Mouse (Mus musculus) urinary bladder, adult 18-20 months (tissue): Measurements from ENCODE around the gene Pknox1.
A peak's percentile ranks its signal among the peaks of the same experiment; 100 is the strongest.
"Not testable (repeated sequence)": the region's sequence is repeated elsewhere in the genome, so short reads cannot be mapped to it uniquely, and the experiment has no call there.

ENCODE experiments used
- DNase-seq, 2 experiments: peaks; one replicate each; pipeline ENCODE4 v3.0.0; 2022; ENCODE audit warnings: low spot score in 2 of 2, mixed read lengths in 2 of 2

Gene Pknox1

DNA sequence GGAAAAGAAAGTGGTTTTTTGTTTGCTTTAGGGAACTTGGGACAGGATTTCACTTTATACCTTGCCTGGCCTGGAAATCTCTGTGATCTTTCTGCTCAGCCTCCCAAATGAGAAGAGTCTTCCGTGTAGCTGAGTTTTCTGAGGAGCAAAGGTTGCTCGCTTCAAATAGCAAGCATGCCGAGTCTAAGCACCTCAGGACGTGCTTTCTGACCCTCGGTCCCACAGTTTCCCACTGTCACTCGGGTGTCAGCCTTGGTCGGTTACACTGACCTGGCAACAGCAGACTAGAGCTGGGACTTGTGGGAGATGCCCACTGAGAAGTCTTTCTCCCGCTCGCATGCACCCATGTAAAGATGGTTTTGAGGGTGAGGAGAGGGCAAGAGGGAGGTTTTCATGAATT, 33.4 kb downstream of the Pknox1 start:
- no peak for DNase-seq

DNA sequence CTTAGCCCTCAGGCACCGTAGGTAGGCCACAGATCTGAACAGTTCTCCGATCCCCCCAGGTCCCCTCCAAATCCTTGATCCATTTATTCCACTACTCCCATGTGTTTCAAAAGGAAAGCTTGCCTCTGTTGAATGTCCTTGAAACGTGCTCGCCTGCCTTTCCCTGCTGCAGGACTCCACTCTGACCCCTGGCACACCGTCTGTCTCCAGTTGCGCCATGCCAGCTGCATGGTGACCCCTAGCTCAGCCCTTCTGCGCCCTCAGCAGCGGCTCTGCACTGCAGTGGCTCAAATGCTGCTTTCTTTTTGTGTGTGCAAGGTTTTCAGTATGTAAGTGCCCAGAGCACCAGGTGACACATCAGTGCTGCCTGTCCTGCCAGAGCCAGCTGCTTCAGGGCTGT, 34.1 kb downstream of the Pknox1 start:
- no peak for DNase-seq

DNA sequence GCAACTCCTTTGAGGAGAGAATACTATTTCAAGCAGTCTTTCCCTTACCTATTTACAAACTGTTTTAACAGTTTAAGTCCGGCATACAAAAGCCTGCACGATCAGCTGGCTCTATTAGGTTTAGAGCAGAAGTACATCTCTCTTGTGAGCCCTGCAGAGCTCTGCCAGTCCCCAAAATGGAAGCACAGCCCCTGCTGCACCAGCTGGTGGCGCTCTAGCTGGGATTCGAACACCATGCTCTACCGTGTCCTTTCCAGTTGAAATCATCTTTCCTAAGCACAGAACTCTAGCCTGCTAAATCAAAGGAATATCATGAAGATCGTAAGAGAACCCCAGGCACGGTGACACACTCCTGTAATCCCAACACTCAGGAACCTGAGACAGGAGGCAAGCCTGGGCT, 41.9 kb downstream of the Pknox1 start:
- no peak for DNase-seq

DNA sequence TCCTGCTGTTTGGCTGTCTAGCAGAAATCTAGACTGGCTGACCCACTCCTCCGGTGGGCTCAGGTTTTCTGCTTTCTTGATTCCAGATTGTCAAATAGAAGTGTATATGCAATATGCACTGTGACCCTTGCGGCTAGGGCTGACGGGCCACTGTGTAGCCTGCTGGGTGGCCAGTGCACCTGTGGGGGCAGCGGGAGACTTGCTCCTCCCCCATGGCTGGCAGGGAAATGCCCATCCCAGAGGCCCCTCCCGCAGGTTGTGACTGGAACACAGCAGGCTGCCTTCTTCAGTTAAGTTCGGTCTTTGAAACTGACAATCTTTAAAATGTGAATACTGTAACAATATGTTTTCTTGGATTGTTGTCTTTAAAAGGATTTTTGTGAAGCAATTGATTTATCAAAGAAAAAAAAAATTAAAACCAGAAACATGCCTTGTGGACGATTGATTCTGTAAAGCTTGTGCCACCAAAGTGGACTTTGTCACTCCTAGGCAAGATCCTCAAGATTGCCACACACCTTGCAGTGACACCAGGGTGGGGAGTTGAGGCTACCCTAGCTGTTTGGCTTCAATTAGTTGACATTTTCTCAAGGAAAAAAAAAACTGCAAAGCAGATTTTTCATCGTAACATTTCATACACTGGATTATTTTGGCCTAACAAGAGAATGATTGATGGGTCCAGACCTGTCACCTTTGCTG, 42.9 kb downstream of the Pknox1 start:
- no peak for DNase-seq

DNA sequence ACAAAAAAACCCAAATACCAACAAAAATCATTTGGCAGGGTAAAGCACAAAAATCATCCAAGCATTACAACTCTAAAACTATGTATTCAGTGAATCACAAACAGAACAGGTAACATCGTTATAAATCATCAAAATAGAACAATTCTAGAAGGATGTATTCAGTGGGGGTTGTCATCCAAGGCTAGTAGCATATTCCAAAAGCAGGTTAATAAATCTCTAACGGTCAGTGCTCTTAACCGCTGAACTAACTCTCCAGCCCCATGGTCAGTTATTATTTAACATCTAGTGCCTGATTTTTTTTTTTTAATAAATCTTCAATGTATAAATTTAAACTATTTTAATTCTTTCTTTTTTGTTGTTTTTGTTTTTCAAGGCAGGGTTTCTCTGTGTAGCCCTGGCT, 44.6 kb downstream of the Pknox1 start:
- not testable (repeated sequence) for DNase-seq

DNA sequence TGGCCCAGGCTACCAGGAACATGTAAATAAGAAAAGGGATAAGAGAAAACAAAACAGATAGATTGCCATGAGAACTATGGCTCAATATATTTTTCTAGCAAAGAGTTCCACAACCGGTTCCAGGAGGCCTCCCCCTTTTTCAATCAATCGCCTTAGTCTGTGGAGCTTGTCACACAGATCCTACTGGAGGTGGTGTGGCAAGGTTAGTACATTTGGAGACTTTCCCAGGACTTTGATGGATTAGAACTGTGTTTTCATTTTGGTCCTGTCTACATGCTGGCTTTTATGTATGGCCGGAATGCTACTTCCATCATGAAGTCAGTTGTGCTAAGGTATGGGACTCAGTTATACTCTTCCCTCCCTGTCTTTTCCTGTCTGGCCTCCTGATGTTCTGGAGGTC, 45.4 kb downstream of the Pknox1 start:
- DNase-seq: no peak

DNA sequence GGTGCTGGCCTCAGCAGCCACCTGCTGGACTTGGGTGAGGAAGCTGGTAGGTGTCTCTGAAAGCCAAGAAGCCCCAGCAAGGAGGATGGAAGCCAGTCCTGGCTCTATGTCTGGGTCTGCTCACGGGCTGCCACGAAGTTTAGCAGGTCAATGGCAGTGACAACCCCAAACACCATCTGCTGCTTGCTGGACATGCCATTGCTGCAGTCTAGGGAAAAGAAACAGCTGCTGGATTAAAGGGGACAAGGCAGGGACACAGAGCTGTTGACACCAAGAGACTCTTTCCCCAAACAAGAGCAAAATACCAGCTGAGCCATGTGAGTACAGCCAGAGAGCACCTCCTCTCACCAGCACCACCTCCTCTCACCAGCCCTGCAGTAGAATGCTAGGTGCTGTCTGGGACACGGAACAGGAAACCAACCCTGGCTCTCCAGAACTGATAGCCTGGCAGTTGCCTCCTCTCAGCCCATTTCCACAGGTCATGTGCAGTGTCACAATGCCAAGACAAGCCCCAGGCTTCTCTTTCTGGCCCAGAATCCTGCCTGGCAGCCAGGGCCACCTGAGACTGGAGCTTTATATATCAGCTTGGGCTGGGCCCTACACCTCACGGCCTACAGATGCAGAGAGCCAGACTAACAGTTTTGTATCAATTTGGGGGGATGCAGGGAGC, 48.7 kb downstream of the Pknox1 start:
- DNase-seq: no peak

DNA sequence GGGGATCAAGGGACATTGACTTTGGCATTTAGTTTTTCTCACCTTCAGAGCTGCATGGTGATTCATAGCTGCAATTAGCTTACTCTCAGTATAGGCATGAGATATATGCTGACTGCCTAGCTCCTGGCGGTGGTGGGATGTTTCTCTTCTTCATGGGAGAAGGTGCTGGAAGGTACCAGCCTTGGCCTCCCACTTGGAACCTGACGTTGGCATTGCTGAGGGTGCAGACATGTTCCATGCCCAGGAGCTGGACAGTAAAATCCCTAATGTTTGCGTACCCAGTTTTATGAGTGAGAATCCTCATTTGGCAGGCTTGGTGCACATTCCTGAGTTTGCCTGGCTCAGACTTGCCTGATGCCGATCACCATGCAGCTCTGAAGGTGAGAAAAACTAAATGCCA, 58.6 kb downstream of the Pknox1 start:
- no peak for DNase-seq

DNA sequence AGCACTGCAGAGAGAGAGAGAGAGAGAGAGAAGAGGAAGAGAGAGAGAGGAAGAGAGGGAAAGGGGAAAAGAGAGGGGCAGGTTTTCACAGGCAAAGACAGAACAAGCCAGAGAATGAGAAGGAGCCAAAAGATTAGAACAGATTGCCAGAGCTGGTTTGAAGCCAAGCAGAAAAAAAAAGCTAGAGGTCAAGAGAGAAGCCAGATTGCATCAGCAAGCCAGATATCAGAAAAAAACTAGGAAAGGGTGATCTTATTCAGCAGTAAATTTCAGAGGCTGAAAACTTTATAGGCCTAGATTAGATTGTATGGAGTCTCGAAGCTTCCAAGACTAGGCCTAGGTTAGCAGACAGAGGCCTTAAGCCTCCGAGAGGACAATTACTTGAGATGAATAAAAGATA, 63.4 kb downstream of the Pknox1 start:
- DNase-seq: no peak

DNA sequence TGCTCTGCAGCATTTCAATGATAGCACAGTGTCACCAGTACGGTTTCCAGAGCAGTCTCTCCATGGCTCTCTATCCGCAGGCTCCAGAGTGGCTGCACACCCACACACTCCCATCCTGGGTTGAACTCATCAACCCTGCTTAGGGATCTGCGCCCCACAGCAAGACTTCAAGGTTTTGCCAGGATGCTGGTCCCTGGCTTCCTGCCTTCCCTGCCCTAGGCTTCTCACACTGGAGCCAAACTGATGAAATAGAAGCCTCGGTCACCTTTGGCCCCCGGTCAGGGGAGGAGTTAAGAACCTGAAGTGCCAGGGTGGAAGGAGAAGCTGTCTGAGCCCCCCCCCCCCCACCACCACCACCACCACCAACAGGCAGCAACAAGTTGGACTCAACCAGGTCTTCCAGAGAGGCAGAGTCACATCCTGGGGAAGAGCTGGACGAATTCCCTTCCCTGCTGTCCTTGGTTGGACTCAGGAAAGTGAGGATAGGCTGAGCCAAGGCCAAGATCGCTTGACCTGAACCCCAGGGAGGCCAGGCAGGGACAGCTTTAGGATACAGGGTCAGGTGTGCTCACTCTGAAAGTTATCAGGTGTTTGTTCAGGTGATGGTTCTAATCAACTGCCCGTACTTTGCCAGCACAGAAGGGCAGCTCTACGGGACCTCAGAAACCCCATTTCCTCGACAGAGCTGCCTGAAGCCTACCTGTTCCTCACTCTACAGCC, 66.7 kb downstream of the Pknox1 start:
- DNase-seq: no peak

DNA sequence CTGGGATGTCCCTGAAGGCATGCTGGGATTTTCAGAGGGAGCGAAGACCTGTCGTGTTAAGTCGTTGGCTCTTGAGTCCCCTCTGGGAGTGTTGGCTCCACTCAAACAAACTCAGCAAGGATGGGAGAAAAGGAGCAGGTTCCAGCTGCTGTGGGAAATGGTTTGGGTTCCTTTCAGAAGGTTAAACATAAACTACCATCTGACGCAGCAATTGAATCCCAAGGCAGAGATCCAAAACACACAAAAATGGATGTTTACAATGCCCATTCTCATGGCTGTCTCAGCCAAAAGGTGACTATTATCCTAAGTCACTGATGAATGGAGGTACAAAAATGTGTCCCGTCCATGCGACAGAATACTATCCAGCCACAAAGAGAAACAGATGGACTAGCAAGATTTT, 68.5 kb downstream of the Pknox1 start:
- DNase-seq: no peak

DNA sequence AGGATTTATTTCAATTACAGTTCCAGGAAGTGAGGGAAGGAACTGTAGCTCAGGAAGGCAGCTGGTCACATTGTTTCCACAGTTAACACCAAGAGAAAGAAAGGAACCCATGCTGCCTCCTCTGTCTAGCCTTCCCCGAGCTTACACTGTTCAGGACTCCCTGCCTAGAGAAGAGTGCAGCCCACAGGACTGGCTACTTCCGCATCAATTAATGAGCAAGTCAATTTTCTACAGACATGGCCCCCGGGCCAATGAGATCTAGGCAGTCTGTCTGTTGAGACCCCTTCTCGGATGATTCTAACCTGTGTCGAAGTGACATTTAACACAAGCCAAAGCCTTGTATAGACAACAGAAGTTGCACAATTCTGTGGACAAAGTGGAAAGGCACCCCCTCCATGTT, 70.4 kb downstream of the Pknox1 start:
- DNase-seq: no peak

DNA sequence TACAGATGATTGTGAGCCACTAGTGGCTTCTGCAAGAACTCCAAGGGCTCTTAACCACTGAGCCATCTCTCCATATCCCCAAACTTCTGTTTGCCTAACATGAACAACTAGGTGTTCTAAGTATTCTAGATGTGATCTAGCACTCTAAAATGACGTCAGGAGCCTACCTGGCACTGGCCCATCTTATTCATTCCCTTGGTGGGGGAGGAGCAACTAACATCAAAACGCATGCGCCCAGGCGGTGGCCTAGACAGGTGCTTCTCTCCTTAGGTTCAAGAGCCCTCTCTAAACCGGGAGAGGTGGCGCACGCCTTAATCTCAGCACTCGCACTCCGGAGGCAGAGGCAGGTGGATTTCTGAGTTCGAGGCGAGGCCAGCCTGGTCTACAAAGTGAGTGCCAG, 71.2 kb downstream of the Pknox1 start:
- no peak for DNase-seq

DNA sequence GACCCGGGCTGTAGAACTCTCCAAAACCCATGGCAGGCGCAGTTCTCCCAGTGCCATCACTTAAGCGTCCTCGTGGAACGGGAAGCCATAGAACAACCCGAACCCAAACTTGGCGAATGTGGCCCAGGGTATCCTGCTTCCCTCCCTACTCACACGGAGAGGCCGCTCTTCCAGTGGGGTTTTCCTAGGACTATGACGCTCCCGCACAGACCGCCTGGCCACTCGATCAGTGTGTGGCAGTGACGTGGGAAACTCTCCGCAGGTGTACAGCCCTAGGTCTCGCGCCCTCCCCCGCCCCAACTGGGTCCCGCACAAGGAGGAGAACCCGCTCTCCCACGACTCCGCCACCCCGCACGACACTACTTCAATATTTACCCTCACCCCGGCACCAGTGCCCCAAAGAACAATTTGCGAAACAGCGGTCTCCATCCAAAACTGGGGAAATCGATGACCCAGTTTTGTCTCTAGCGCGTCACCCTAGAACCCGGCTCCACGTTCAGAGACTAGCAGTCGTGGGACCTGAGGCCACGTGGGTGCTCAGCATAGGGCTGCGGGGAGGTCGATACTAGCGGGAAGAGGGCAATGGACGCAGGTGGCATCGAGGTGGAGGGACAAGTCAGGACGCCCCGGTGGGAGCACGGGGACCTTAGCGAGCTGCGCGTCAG, 71.9 kb downstream of the Pknox1 start:
- DNase-seq: peak in 1 of 2 experiments; percentile 20

DNA sequence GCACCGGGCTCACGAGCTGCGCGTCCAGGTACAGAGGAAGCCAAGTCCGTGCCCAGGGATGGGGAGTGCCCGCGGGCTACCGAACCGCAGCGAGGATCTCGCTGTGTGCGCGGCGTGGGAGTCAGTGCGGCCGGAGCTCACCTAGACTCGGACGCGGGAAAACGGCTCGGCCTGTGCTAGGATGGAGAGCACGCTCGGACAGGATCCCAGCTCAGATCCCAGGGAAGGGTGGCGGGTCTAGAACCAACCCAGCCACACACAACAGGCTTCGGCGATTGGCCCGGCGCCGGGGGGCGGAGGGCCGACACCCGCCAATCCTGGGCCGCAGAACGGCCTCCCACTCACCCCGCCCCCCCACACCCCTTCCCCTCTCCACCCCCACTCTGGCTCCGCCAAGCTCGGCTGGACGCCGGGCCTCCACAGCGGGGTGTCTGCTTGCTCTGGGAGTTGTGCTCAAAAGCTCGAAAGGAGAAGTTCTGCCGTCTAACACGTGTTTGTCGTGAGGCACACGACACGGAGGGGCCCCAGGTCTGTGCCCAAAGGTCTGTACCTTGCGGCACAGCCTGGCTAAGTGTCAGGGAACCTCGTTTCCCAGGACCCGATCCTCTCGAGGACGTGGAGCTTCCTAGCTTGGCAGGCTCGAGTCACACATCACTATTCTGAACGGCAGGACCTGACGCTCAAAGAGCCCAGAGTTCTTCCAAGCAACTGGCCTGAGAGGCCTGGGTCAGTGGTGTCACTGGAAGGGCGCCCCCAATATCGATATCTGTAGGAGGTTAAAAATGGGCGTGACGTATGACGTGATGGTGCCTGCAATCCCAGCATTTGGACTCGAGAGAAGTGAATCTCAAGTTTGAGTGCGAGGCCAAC, 72.6 kb downstream of the Pknox1 start, which contains the start of gene Cbs:
Gene Cbs, minus strand, starts transcription at position 297 of the 870 bp plus-strand sequence.
- DNase-seq: peak; percentile 57 to 80

DNA sequence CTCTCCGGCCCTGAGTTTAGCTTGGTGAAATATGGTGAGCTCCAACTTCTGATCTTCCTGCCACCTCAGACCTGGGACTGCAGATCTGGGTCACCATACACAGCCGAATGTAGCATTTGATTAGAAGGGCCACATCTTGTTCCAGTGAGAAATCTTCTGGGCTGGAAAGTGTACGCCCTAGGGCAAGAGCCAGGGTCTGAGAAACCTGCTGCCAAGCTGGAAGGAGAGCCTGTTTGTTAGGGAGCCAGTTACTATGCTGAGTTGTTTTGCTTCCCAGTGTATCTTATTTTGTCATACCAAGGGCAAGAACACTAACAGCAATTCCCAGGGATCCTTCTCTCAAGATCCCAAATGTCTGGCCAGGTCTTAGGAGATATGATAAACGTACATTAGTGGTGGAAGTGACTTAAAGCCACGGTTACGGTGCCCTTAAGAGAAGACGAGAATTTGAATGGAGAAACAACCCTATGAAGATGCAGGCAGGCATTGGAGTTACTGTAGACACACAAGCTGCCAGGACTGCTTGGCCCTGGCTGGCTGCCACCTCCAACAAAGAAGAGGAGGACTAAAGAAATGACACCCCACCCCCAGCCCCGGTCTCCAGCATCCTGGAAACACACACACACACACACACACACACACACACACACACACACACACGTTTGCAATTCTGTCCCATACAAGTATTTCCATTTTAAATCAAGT, 73.5 kb downstream of the Pknox1 start:
- DNase-seq: no peak

DNA sequence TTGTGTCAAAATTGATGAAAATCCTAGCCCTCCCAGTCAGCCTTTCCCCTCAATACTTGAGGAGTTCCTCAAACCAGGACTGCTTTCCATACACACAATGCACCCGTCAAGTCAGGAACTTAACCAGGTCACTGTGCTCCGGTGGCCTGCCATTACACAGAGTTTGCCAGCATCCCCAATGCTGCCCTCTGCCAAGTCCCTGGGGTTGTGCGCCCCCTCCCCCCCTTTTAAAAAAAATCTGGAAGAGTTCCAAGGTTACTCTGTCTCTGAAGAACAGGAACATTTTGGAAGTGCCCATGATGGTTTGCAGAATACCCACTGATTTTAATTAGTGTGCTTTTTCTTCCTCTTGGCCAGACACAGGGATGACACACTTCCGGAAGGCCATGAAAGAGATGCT, 75.1 kb downstream of the Pknox1 start:
- no peak for DNase-seq

DNA sequence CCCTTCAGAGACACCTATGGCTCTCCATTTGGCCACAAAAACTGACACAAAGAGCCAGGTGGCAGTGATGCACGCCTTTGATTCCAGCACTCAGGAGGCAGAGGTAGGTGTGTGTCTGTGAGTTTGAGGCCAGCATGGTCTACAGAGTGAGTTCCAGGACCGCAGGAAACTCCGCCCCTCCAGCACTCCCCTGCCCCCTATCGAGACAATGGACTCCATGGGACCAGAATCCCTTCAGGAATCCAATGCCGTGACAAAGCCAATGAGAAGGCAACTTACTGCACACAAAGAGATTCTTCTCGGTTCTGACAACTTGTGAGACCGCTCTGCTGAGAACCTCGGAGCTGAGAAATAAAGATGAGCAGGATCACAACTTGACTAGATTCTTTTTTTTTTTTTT, 77.8 kb downstream of the Pknox1 start:
- DNase-seq: no peak

DNA sequence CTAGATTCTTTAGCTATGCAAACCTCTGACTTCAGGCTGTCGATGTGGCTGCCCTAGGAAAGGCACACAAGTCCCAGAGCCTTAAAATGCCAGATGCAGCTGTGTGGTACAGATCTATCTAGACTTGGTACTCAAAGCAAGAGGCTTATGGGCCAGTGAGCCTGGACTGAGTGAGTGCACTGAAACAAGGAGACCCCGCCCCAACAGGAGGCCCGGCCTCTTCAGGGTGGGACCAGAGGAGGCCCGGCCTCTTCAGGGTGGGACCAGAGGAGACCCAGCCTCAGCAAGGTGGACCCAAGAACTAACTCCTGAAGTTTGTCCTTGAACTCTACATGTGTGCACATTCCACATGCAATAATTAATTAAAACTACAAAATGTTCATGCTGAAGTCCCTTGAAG, 78.4 kb downstream of the Pknox1 start:
- no peak for DNase-seq

DNA sequence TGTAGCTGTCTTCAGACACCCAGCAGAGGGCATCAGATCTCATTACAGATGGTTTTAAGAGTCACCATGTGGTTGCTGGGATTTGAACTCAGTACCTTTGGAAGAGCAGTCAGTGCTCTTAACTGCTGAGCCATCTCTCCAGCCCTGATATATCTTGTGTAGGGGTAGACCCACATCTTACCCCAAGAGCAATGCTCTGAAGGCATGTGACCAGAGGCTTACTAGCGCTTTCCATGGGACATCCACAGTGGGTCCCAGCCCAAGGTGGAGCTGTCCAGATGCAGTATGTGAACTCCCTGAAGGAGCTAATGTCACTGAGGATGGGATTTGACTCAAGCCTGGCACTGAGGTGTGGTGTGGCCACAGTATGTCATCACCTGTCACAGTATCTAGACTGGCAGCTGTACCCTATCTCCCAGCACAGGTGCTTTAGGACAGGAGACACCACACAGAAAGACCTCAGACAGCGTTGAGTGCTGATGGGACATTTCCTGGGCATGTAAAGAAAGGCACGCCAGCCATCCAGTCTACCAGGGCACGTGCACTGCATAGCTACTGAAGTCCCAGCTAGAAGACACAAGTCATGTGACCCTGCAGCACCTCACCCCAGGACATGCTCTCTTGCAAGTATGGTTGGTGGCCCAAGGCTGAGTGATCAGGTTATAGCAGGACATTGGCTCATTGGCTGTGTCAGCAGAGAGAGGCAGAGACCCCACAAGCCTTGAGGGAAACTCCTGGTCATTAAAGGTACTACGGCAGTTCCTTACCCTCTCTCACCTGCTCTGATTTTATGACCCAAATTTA, 81.9 kb downstream of the Pknox1 start:
- DNase-seq: no peak
